Mouse (Mus musculus) myocyte (in vitro differentiated cells): ENCODE results near the gene Asb11. TPM values are rescaled to one million over a fixed set of nuclear protein-coding genes. Genes with fewer than 3 reads are reported as not detected.
A peak's percentile ranks its signal among the peaks of the same experiment; 100 is the strongest.

Experiments
- H3K27me3 ChIP-seq: one replicate; pipeline ENCODE4 v1.6.1; 2011; ENCODE audit not compliant: control insufficient read depth, insufficient read depth, insufficient read length
- H3K36me3 ChIP-seq: one replicate; pipeline ENCODE4 v1.6.1; 2011; ENCODE audit not compliant: control insufficient read depth, insufficient read depth
- H3K4me2 ChIP-seq: one replicate; pipeline ENCODE4 v1.6.1; 2011; ENCODE audit warnings: low read depth, control low read depth
- H3K4me3 ChIP-seq: one replicate; pipeline ENCODE4 v1.5.1; 2011; ENCODE audit warnings: mild to moderate bottlenecking, control low read depth, moderate library complexity
- H3K79me2 ChIP-seq: one replicate; pipeline ENCODE4 v1.6.1; 2011; ENCODE audit not compliant: control insufficient read depth, insufficient read depth
- H3ac ChIP-seq: one replicate; pipeline ENCODE4 v1.6.1; 2011; ENCODE audit not compliant: control insufficient read depth, insufficient read length
- CEBPB ChIP-seq: IDR thresholded peaks from 2 replicates; pipeline ENCODE4 v1.6.1; 2011; ENCODE audit warnings: mild to moderate bottlenecking, moderate library complexity; ENCODE audit not compliant: poor library complexity, insufficient read depth, severe bottlenecking
- E2F4 ChIP-seq: IDR thresholded peaks from one replicate; pipeline ENCODE4 v1.6.1; 2011; ENCODE audit warnings: mild to moderate bottlenecking, control low read depth, moderate library complexity; ENCODE audit not compliant: insufficient read depth
- MAX ChIP-seq: IDR thresholded peaks from one replicate; pipeline ENCODE4 v1.6.1; 2011; ENCODE audit warnings: low read depth, mild to moderate bottlenecking, control low read depth
- MYOD1 ChIP-seq, 3 experiments: IDR thresholded peaks; one replicate each; pipeline ENCODE4 v1.6.1; 2011; ENCODE audit warnings: control low read depth in 2 of 3, low read depth in 2 of 3, mild to moderate bottlenecking in 2 of 3, moderate library complexity in 1 of 3; ENCODE audit not compliant: insufficient read length in 2 of 3, control insufficient read depth in 1 of 3
- MYOG ChIP-seq, 3 experiments: IDR thresholded peaks; one replicate each; pipeline ENCODE4 v1.6.1; 2011; ENCODE audit warnings: control low read depth in 2 of 3, low read depth in 2 of 3, mild to moderate bottlenecking in 2 of 3; ENCODE audit not compliant: insufficient read length in 2 of 3, control insufficient read depth in 1 of 3, insufficient read depth in 1 of 3
- POLR2A ChIP-seq: IDR thresholded peaks from one replicate; pipeline ENCODE4 v1.6.1; 2011; ENCODE audit warnings: low read depth, mild to moderate bottlenecking, control low read depth, moderate library complexity; ENCODE audit not compliant: insufficient read length
- POLR2AphosphoS2 ChIP-seq: IDR thresholded peaks from one replicate; pipeline ENCODE4 v1.6.1; 2011; ENCODE audit warnings: low read depth, control low read depth; ENCODE audit not compliant: insufficient read length
- REST ChIP-seq: IDR thresholded peaks from one replicate; pipeline ENCODE4 v1.6.1; 2011; ENCODE audit warnings: mild to moderate bottlenecking, control low read depth, moderate library complexity; ENCODE audit not compliant: insufficient read depth, insufficient read length
- SRF ChIP-seq: IDR thresholded peaks from one replicate; pipeline ENCODE4 v1.6.1; 2011; ENCODE audit warnings: low read depth; ENCODE audit not compliant: control insufficient read depth, insufficient read length
- TCF12 ChIP-seq: IDR thresholded peaks from one replicate; pipeline ENCODE4 v1.6.1; 2011; ENCODE audit warnings: mild to moderate bottlenecking, control low read depth; ENCODE audit not compliant: poor library complexity, insufficient read depth, severe bottlenecking
- TCF3 ChIP-seq: IDR thresholded peaks from one replicate; pipeline ENCODE4 v1.6.1; 2011; ENCODE audit warnings: low read depth, control low read depth; ENCODE audit not compliant: insufficient read length
- USF1 ChIP-seq: IDR thresholded peaks from one replicate; pipeline ENCODE4 v1.6.1; 2011; ENCODE audit warnings: low read depth, mild to moderate bottlenecking, control low read depth, moderate library complexity
- polyA plus RNA-seq: library from polyadenylated mRNA; unstranded; fragments of >200 nt; fragmentation: generic; extraction: Trizol; gene quantifications from one replicate; pipeline ENCODE4 v1.2.1, GENCODE M21; 2012; ENCODE audit warnings: missing spikeins

The Asb11 gene
- polyA plus RNA-seq, 1 experiment: 1.6 TPM

DNA sequence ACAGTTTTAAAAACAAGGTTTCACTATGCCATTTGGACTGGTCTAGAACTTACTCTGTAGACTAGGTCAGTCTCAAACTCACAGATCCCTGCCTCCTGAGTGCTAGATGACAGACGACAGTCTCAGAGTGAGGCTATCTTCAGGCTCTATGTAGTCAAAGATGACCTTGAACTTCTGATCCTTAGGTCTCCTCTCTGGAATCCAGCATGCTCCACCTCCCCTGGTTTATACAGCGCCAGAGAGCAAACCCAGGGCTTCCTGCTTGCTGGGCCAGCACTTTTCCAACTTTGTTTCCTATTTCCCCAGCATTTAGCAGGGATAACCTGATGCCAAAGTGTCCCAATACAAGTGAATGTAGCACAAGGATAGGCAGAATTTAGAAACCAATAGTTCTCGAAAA lies 3.9 kb downstream of the Asb11 start:
- no peak overlapping the region for H3K4me3 ChIP-seq
- no peak overlapping the region for H3ac ChIP-seq
- TF ChIP-seq CEBPB (no peak), POLR2AphosphoS2 (no peak), MYOG (IDR thresholded peaks at IDR 0.05; ENCODE audit: control insufficient read depth in 1 of 3, insufficient read depth in 1 of 3, insufficient read length in 2 of 3, low read depth in 2 of 3) (no peak), E2F4 (no peak), TCF12 (no peak), MAX (no peak)
- H3K36me3 ChIP-seq: no peaks in the 10 kb centered on the region
- no peak overlapping the region for H3K4me2 ChIP-seq
- no peaks in the 10 kb centered on the region for H3K27me3 ChIP-seq
- H3K79me2 ChIP-seq: no peaks in the 10 kb centered on the region

- TF ChIP-seq MYOD1 (IDR thresholded peaks at IDR 0.05; ENCODE audit: control insufficient read depth in 1 of 3, insufficient read length in 2 of 3, low read depth in 2 of 3): no peak
- TF ChIP-seq USF1: no peak
- no peak for TF ChIP-seq MYOG (IDR thresholded peaks at IDR 0.05; ENCODE audit: control insufficient read depth in 1 of 3, insufficient read depth in 1 of 3, insufficient read length in 2 of 3, low read depth in 2 of 3)
- TF ChIP-seq POLR2A: no peak
- no peak for TF ChIP-seq TCF3
- no peak for TF ChIP-seq TCF12
- TF ChIP-seq MAX: no peak
- TF ChIP-seq POLR2AphosphoS2: no peak
- TF ChIP-seq REST: no peak
- TF ChIP-seq E2F4: no peak
- no peak for TF ChIP-seq SRF
- TF ChIP-seq CEBPB: no peak
Measured at GRCm38 (mm10) chrX:164441306-164441705, 4.5 kb downstream of the Asb11 start.

GRCm38 (mm10) chrX:164445601-164446000 lies 8.8 kb downstream of the Asb11 start:
- Histone ChIP-seq H3K79me2 (no peaks in the 10 kb centered on the region), H3K4me2 (peak overlapping the region; percentile 5), H3K27me3 (no peaks in the 10 kb centered on the region), H3K4me3 (no peak overlapping the region), H3ac (no peak overlapping the region), H3K36me3 (no peaks in the 10 kb centered on the region)
- no peak for TF ChIP-seq TCF12
- TF ChIP-seq SRF: no peak
- TF ChIP-seq POLR2A: no peak
- no peak for TF ChIP-seq E2F4
- no peak for TF ChIP-seq TCF3
- no peak for TF ChIP-seq MAX
- TF ChIP-seq MYOD1 (IDR thresholded peaks at IDR 0.05; ENCODE audit: control insufficient read depth in 1 of 3, insufficient read length in 2 of 3, low read depth in 2 of 3): no peak
- no peak for TF ChIP-seq CEBPB
- TF ChIP-seq POLR2AphosphoS2: no peak
- no peak for TF ChIP-seq MYOG (IDR thresholded peaks at IDR 0.05; ENCODE audit: control insufficient read depth in 1 of 3, insufficient read depth in 1 of 3, insufficient read length in 2 of 3, low read depth in 2 of 3)
- no peak for TF ChIP-seq USF1

More at GRCm38 (mm10) chrX:164441306-164441705, 4.5 kb downstream of the Asb11 start:
- Histone ChIP-seq H3K4me2 (no peak overlapping the region), H3ac (no peak overlapping the region), H3K27me3 (no peaks in the 10 kb centered on the region), H3K36me3 (no peaks in the 10 kb centered on the region), H3K4me3 (no peak overlapping the region), H3K79me2 (no peaks in the 10 kb centered on the region)

DNA sequence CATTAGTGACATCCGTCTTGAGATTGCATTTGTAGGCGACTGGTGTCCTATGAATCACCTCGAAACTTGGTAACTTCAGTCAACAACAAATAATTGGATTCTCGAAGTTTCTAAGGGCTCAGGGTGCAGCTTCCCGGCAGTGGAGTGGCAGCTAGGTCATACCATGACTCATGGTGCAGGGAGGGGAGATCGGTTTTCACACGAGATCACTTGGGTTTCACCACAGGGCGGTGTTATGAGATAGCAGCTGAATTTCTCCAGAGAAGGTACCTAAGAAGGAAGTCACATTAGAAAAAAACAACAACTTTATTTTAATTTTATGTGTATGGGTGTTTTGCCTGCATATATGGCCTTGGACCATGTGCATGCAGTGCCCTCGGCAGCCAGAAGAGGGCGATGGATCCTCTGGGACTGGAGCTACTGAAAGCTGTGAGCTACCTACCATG lies 9.3 kb downstream of the Asb11 start:
- TF ChIP-seq MYOD1 (IDR thresholded peaks at IDR 0.05; ENCODE audit: control insufficient read depth in 1 of 3, insufficient read length in 2 of 3, low read depth in 2 of 3): no peak
- no peak for TF ChIP-seq POLR2AphosphoS2
- TF ChIP-seq MYOG (IDR thresholded peaks at IDR 0.05; ENCODE audit: control insufficient read depth in 1 of 3, insufficient read depth in 1 of 3, insufficient read length in 2 of 3, low read depth in 2 of 3): no peak
- TF ChIP-seq E2F4: no peak
- TF ChIP-seq REST: no peak
- TF ChIP-seq USF1: no peak
- TF ChIP-seq SRF: no peak

GRCm38 (mm10) chrX:164446835-164447681 lies 10.3 kb downstream of the Asb11 start:
- H3K4me2 ChIP-seq: no peak overlapping the region
- H3K36me3 ChIP-seq: no peaks in the 10 kb centered on the region
- no peaks in the 10 kb centered on the region for H3K27me3 ChIP-seq
- no peaks in the 10 kb centered on the region for H3K79me2 ChIP-seq
- H3ac ChIP-seq: no peak overlapping the region
- no peak overlapping the region for H3K4me3 ChIP-seq
- TF ChIP-seq E2F4 (no peak), TCF3 (no peak), POLR2AphosphoS2 (no peak), MYOG (IDR thresholded peaks at IDR 0.05; ENCODE audit: control insufficient read depth in 1 of 3, insufficient read depth in 1 of 3, insufficient read length in 2 of 3, low read depth in 2 of 3) (no peak), POLR2A (no peak), SRF (no peak), TCF12 (no peak), MYOD1 (IDR thresholded peaks at IDR 0.05; ENCODE audit: control insufficient read depth in 1 of 3, insufficient read length in 2 of 3, low read depth in 2 of 3) (no peak), MAX (no peak), CEBPB (no peak), USF1 (no peak), REST (no peak)

More for the DNA sequence above, 9.3 kb downstream of the Asb11 start:
- no peaks in the 10 kb centered on the region for H3K79me2 ChIP-seq
- H3K27me3 ChIP-seq: no peaks in the 10 kb centered on the region
- H3K4me3 ChIP-seq: no peak overlapping the region
- H3ac ChIP-seq: no peak overlapping the region
- H3K36me3 ChIP-seq: no peaks in the 10 kb centered on the region
- peak overlapping the region; percentile 5 for H3K4me2 ChIP-seq
